In genomic region chr10:61680015-61680913, GRCm38 (mm10) we compare ENCODE assay signal across 8 mouse cellular contexts. TPM values are rescaled to one million over a fixed set of nuclear protein-coding genes. Genes with fewer than 3 reads are reported as not detected.
A peak's percentile ranks its signal among the peaks of the same experiment; 100 is the strongest.
DNase-seq lines count a peak whose midpoint lies in the region; ATAC-seq and TF ChIP-seq lines count a peak whose summit lies in the region.

TSS of gene Sar1a (plus strand) at chr10:61680299.

- WGBS in heart, embryonic 12.5 days: under 1% methylated on average over 79 of the region's 84 CpGs
- WGBS in kidney, postnatal 0 days: under 1% methylated on average over 77 of the region's 84 CpGs
- under 1% methylated on average over 79 of the region's 84 CpGs for WGBS in liver, embryonic 11.5 days
- under 1% methylated on average over 77 of the region's 84 CpGs for whole genome bisulfite sequencing in stomach, embryonic 14.5 days

- H3ac ChIP-seq in C2C12 (ENCODE audit: control insufficient read depth, insufficient read length, low read depth): peak within 1 kb of the TSS; percentile 96

- DNase-seq in brain, embryonic 14.5 days (ENCODE audit: low read depth): peak; percentile 99
- peak; percentile 98 for DNase-seq in kidney, postnatal 0 days (ENCODE audit: low spot score)
- DNase-seq in liver, embryonic 11.5 days (ENCODE audit: low spot score): peak; percentile 99
- DNase-seq in naive thymus-derived CD4-positive, alpha-beta T cell, adult 2 months (ENCODE audit: low read depth): peak; percentile 98

- peak within 1 kb of the TSS; percentile 97 for H3K9ac ChIP-seq in heart, embryonic 12.5 days
- peak within 1 kb of the TSS; percentile 91 for H3K9ac ChIP-seq in kidney, postnatal 0 days (ENCODE audit: low read depth, low read length)
- H3K9ac ChIP-seq in liver, embryonic 11.5 days (ENCODE audit: low read depth, low read length): peak within 1 kb of the TSS; percentile 90
- H3K9ac ChIP-seq in stomach, embryonic 14.5 days (replicated peaks; ENCODE audit: low read depth, low read length): peak within 1 kb of the TSS; percentile 73

- H3K27me3 ChIP-seq in C2C12 (ENCODE audit: control insufficient read depth, insufficient read depth, insufficient read length): no peaks in the 10 kb centered on the region
- no peaks in the 10 kb centered on the region for H3K27me3 ChIP-seq in erythroblast, embryonic 14.5 days (ENCODE audit: control insufficient read depth)
- H3K27me3 ChIP-seq in heart, embryonic 12.5 days (replicated peaks): no peaks in the 10 kb centered on the region
- H3K27me3 ChIP-seq in kidney, postnatal 0 days (ENCODE audit: insufficient read depth, low read length): no peaks in the 10 kb centered on the region
- no peaks in the 10 kb centered on the region for H3K27me3 ChIP-seq in liver, embryonic 11.5 days (replicated peaks; ENCODE audit: control insufficient read depth, insufficient read depth, low read length)
- H3K27me3 ChIP-seq in stomach, embryonic 14.5 days (ENCODE audit: control insufficient read depth, insufficient read depth, low read length): no peaks in the 10 kb centered on the region

- peak; percentile 100 for ATAC-seq in heart, embryonic 12.5 days (ENCODE audit: insufficient number of reproducible peaks, low FRiP score)
- ATAC-seq in kidney, postnatal 0 days (replicated peaks; ENCODE audit: low FRiP score, low read depth): peak; percentile 99
- ATAC-seq in liver, embryonic 11.5 days (replicated peaks; ENCODE audit: low FRiP score): peak; percentile 98
- peak; percentile 100 for ATAC-seq in stomach, embryonic 14.5 days (ENCODE audit: insufficient number of reproducible peaks, insufficient read depth, low FRiP score, low read depth)

- H3K79me3 ChIP-seq in C2C12 (ENCODE audit: low read depth): peaks cover 49% of the 10 kb centered on the region

- H3K4me3 ChIP-seq in C2C12 (ENCODE audit: insufficient read depth, poor library complexity, severe bottlenecking): peak within 1 kb of the TSS; percentile 99
- peak within 1 kb of the TSS; percentile 78 for H3K4me3 ChIP-seq in erythroblast, embryonic 14.5 days (replicated peaks)
- H3K4me3 ChIP-seq in heart, embryonic 12.5 days: peak within 1 kb of the TSS; percentile 99
- peak within 1 kb of the TSS; percentile 92 for H3K4me3 ChIP-seq in kidney, postnatal 0 days (replicated peaks; ENCODE audit: low read depth, low read length)
- H3K4me3 ChIP-seq in liver, embryonic 11.5 days (ENCODE audit: low read depth, low read length): peak within 1 kb of the TSS; percentile 97
- H3K4me3 ChIP-seq in stomach, embryonic 14.5 days (ENCODE audit: low read depth, low read length): peak within 1 kb of the TSS; percentile 75

- H3K4me1 ChIP-seq in erythroblast, embryonic 14.5 days (ENCODE audit: control insufficient read depth): peaks cover 40% of the 10 kb centered on the region
- H3K4me1 ChIP-seq in heart, embryonic 12.5 days (replicated peaks): peaks cover 15% of the 10 kb centered on the region
- peaks cover 7% of the 10 kb centered on the region; the same call in 1 of the 2 replicates for H3K4me1 ChIP-seq in kidney, postnatal 0 days (replicated peaks; ENCODE audit: insufficient read depth, low read length)
- peaks cover 16% of the 10 kb centered on the region for H3K4me1 ChIP-seq in liver, embryonic 11.5 days (replicated peaks; ENCODE audit: control insufficient read depth, insufficient read depth, low read length)
- H3K4me1 ChIP-seq in stomach, embryonic 14.5 days (ENCODE audit: control insufficient read depth, insufficient read depth, low read length): peaks cover 5% of the 10 kb centered on the region

- TF ChIP-seq CTCF in C2C12 (IDR thresholded peaks at IDR 0.05; ENCODE audit: control insufficient read depth, insufficient read depth, insufficient read length): no peak
- TF ChIP-seq CTCF in brain, embryonic 14.5 days (IDR thresholded peaks at IDR 0.05; ENCODE audit: borderline replicate concordance, extremely low read depth, insufficient read depth, insufficient read length): no peak
- TF ChIP-seq CTCF in kidney, postnatal 0 days (IDR thresholded peaks at IDR 0.05; ENCODE audit: low read depth): no peak

- peak; percentile 90 for TF ChIP-seq POLR2A in brain, embryonic 14.5 days (IDR thresholded peaks at IDR 0.05; ENCODE audit: borderline replicate concordance, extremely low read depth, insufficient read depth, insufficient read length, poor library complexity, severe bottlenecking)

- peak within 1 kb of the TSS; percentile 81 for H3K27ac ChIP-seq in heart, embryonic 12.5 days (ENCODE audit: poor library complexity, severe bottlenecking)
- peak within 1 kb of the TSS; percentile 90 for H3K27ac ChIP-seq in kidney, postnatal 0 days
- peak within 1 kb of the TSS; percentile 71 for H3K27ac ChIP-seq in liver, embryonic 11.5 days (ENCODE audit: low read depth, low read length)
- peak within 1 kb of the TSS; percentile 68 for H3K27ac ChIP-seq in stomach, embryonic 14.5 days (ENCODE audit: low read length)

- H3K4me2 ChIP-seq in heart, embryonic 12.5 days: peak within 1 kb of the TSS; percentile 95
- peak within 1 kb of the TSS; percentile 89 for H3K4me2 ChIP-seq in kidney, postnatal 0 days (ENCODE audit: low read length)
- peak within 1 kb of the TSS; percentile 96 for H3K4me2 ChIP-seq in liver, embryonic 11.5 days
- H3K4me2 ChIP-seq in stomach, embryonic 14.5 days (replicated peaks; ENCODE audit: low read depth, low read length): peak within 1 kb of the TSS; percentile 67

- H3K36me3 ChIP-seq in C2C12 (ENCODE audit: control insufficient read depth, insufficient read depth): peaks cover 43% of the 10 kb centered on the region
- H3K36me3 ChIP-seq in erythroblast, embryonic 14.5 days (ENCODE audit: control insufficient read depth): peaks cover 27% of the 10 kb centered on the region
- peaks cover 15% of the 10 kb centered on the region for H3K36me3 ChIP-seq in heart, embryonic 12.5 days
- 0 out of 2 replicates have a peak, but pooled peaks cover 10% of the 10 kb centered on the region for H3K36me3 ChIP-seq in kidney, postnatal 0 days (ENCODE audit: insufficient read depth, low read length)
- H3K36me3 ChIP-seq in liver, embryonic 11.5 days (ENCODE audit: control insufficient read depth, insufficient read depth, low read length): peaks cover 4% of the 10 kb centered on the region
- H3K36me3 ChIP-seq in stomach, embryonic 14.5 days (ENCODE audit: control insufficient read depth, insufficient read depth, low read length): peaks cover 14% of the 10 kb centered on the region; the same call in 1 of the 2 replicates

- H3K9me3 ChIP-seq in erythroblast, embryonic 14.5 days (ENCODE audit: control insufficient read depth, low read length): no peaks in the 10 kb centered on the region
- H3K9me3 ChIP-seq in heart, embryonic 12.5 days (replicated peaks): no peaks in the 10 kb centered on the region
- H3K9me3 ChIP-seq in kidney, postnatal 0 days (replicated peaks; ENCODE audit: low read length): no peaks in the 10 kb centered on the region
- H3K9me3 ChIP-seq in liver, embryonic 11.5 days (ENCODE audit: control insufficient read depth, low read length): no peaks in the 10 kb centered on the region
- no peaks in the 10 kb centered on the region for H3K9me3 ChIP-seq in stomach, embryonic 14.5 days (ENCODE audit: control insufficient read depth, low read depth, low read length)

- H3K79me2 ChIP-seq in C2C12 (ENCODE audit: control insufficient read depth, insufficient read depth): peaks cover 53% of the 10 kb centered on the region

TF ChIP-seq in C2C12, 6 proteins besides CTCF, POLR2A, EP300 and RAD21:
- TF ChIP-seq MAX (IDR thresholded peaks at IDR 0.05): peak; percentile 64
- no peak for TF ChIP-seq MYOG (IDR thresholded peaks at IDR 0.05; ENCODE audit: control insufficient read depth, extremely low read depth, insufficient read length)
- TF ChIP-seq USF1 (IDR thresholded peaks at IDR 0.05; ENCODE audit: low read depth): peak; percentile 51
- TF ChIP-seq FOSL1 (IDR thresholded peaks at IDR 0.05; ENCODE audit: insufficient read depth, low read length, poor library complexity, severe bottlenecking): no peak
- TF ChIP-seq CEBPB (IDR thresholded peaks at IDR 0.05; ENCODE audit: low read depth): no peak

RNA-seq across cellular contexts. Expression of gene Sar1a, which starts in this region (rescaled TPM):
- polyA plus RNA-seq in C2C12 (2012; fragmentation: generic; extraction: Trizol): 150 TPM
- polyA plus RNA-seq in brain, embryonic 14.5 days (2012; rRNA removed): 126 and 128 TPM in 2 replicates
- polyA plus RNA-seq in erythroblast, embryonic 14.5 days (2012): 2.9 and 4.1 TPM in 2 replicates
- 172 and 179 TPM in 2 replicates for polyA plus RNA-seq in heart, embryonic 12.5 days (2016; fragmentation: Nextera tagmentation; extraction: Ambion mirVana)
- polyA plus RNA-seq in kidney, postnatal 0 days (2015; fragmentation: Nextera tagmentation; extraction: Ambion mirVana): 184 and 205 TPM in 2 replicates
- 166 and 177 TPM in 2 replicates for polyA plus RNA-seq in liver, embryonic 11.5 days (2014; fragmentation: Nextera tagmentation; extraction: Ambion mirVana)
- polyA plus RNA-seq in stomach, embryonic 14.5 days (2014; fragmentation: Nextera tagmentation; extraction: Ambion mirVana): 246 and 260 TPM in 2 replicates

Comparison
In these comparisons a context has a peak if more than half of its experiments do, and no peak if none do; other contexts are left out.
1. Peak in every context shown above with its lines: DNase-seq, ATAC-seq, H3K4me3 ChIP-seq and H3K27ac ChIP-seq.
2. RNA of gene Sar1a (polyA plus RNA-seq): 246 to 260 TPM in stomach, embryonic 14.5 days, 184 to 205 TPM in kidney, postnatal 0 days, 172 to 179 TPM in heart, embryonic 12.5 days, 166 to 177 TPM in liver, embryonic 11.5 days, 150 TPM in C2C12 (single experiment) and 126 to 128 TPM in brain, embryonic 14.5 days; 2.9 to 4.1 TPM in erythroblast, embryonic 14.5 days; every median in the first group is over 10 times any median in the second.